Mouse (Mus musculus): ENCODE data around the gene Ipo13.

Ipo13 gene

GRCm38 (mm10) chr4:117914591-117915442 is at the start of gene Ipo13:
TSS of gene Ipo13 (minus strand) at chr4:117914999.
- DNase-seq = peak; percentile 96

DNA sequence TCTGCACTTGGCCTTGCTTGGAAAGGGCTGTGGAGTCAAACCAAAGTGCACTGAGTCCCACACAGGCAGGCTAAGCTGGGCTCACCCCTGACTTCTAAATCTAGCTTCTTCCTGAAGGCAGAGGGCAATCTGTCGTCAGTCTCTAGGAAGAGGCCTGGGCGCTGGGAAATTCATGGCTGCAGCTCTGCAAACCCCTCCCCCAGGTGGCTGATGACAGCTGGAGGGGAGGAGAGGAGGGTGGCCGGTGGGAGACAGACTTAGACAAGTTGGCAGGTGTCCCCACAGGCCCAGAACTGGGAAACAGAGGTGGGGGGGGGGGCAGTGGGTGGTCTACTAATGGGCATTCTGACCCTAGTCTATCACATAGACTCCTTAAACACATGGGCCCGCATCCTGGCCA is 42.7 kb upstream of the Ipo13 start:
- no peak for DNase-seq

DNA sequence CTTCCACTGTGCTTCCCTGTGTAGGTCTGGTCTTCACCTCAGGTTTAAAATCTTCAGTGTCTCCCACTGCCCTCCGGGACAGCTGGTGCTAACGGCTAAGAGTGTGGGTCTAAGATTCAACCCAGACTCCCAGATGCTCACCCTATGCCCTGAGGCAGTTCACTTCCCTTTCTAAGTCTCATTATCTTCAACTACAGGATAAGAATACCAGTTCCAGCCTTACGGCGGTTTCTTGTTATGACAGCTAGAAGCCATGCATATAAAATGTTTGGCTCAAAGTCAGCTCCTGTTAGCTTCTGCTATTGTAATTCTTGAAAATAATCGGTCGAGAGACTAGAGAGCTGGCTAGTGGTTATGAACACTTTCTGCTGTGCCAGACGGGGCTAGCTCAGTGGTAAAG is 32.7 kb upstream of the Ipo13 start:
- DNase-seq = peak; percentile 62

DNA sequence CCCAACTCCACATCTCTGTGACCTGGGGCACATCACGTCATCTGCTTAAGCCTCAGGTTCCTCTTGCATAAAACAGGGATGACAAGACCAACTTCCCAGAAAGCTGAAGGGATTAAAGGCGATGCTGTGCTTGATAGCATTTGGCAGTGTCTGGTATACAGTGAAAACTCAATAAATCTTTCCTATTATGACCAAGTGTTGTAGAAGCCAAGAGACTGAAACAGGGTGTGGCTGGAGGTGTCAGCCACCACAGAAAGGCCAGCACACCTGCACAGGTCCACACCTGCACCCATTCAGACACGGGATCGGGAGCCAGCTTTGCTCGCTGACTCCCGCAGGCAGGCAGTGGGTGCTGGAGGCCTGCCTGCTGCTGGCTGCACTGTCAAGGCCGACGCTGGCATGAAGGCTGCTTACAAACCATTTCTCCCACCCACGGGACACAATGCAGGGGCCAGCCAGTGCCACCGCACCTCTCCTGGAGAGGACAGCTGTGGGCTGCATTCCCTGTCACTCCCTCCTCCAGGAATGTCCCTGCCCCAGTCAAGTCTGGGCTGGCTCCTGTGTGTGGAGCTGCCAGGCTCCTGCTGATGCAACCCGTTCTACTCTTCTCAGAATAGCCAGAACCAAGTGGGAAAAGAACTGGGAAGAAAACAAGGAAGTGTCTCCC is 32.0 kb upstream of the Ipo13 start:
- no peak for DNase-seq

DNA sequence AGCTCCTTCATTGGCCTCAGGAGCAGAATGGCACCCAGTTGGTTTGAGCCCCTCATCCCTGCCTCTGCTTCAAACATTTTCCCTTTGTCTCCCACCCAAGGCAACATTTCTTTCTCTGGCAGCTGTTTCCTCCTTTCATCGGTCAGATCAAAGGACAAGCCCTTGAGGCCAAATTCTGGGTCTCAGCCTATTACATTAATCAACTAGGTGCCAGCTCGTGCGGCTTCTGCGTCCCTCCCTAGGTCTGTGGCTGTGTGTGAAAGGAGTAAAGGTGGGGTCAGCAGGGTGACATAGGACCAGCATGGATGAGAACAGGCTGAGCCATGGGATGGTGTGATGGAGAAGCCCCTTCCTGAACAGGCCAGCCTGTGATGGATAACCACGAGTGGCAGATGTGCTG is 28.5 kb upstream of the Ipo13 start:
- DNase-seq = peak; percentile 19

GRCm38 (mm10) chr4:117936964-117937363 is 22.2 kb upstream of the Ipo13 start:
- no peak for DNase-seq

- DNase-seq = no peak
These were observed 19.3 kb upstream of the Ipo13 start for GRCm38 (mm10) chr4:117934081-117934480.

- DNase-seq = no peak
These were observed 18.4 kb upstream of the Ipo13 start for GRCm38 (mm10) chr4:117933248-117933647.

- DNase-seq = peak; percentile 46
These were observed 14.6 kb upstream of the Ipo13 start, which contains the start of gene Artn for GRCm38 (mm10) chr4:117929391-117929881. TSS of gene Artn (minus strand) at chr4:117929763.

GRCm38 (mm10) chr4:117928699-117929241 is 14.0 kb upstream of the Ipo13 start:
- DNase-seq = peak; percentile 67

DNA sequence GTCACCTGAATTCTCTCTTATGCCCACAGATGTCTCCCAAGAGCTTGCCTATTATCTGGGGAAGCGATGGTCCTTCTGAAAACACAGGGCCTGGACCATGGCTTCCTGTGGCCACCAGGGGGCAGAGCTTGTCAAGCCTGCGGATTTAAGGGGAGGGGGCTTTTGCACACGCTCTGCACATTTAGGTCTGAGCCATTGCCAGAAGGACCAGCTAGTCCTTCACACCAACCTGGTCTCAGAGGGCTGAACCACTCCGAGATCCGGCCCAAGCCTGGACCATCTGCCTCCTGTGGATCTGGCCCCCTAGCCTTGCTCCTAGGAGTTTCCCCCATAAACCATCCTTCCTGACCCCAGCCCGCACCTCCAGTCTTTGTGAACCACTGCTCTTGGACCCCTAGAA is 13.4 kb upstream of the Ipo13 start:
- DNase-seq = peak; percentile 84

GRCm38 (mm10) chr4:117926545-117927482 is 12.0 kb upstream of the Ipo13 start:
- peak; percentile 76 for DNase-seq

DNA sequence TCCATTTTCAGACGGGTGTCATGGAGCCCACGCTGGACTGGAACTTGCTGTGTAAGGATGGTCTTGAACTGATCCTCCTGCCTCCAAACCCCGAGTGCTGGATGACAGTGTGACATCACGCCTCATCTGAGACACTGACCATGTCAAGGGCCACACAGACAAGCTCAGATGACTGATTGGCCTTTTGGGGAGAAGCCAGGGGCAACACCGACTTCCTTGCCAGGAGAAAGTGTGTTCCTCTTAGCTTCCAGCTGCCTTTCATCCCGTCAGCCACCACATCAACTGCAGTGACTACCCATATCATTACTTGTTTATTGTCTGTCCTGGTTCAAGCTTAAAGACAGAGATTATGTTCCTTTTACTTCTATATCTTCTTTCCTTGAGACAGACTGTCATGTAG is 10.1 kb upstream of the Ipo13 start:
- DNase-seq = no peak

DNA sequence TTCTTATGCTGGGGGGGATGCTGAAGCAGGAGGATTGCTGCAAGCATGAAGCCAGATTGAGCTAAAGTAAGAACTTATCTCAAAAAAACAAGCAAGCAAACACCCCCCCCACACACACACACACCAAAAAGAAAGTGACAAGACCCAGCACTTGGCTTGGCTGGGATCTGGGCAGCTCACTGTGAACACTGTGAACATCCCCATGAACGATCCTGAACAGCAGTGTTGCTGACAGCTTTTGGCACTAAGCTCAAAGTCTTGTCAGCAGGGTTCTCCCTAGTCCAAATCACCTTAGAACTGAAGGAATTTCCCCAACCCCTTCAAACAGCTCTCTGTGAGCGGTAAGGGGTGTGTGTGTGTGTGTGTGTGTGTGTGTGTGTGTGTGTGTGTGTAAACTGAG is 8.7 kb upstream of the Ipo13 start:
- no peak for DNase-seq

DNA sequence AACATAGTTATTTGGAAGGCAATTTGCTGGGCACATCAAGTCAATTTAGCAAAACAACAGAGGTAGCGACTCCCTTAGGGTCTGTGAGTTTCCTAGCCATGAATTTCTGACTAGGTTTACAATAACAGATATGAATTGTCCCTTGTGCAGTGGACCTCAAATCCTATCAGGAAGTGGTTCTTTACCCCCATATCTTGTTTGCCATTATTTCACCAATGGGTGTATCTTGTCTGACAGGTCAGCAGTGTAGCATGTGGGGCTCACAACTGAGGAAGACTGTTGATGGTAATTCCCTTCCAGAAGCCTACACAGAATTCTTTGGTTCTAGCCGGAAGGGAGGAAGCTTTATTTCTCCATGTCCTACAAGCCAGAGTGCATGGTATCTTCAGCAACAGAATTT is 6.6 kb upstream of the Ipo13 start:
- no peak for DNase-seq

- no peak for DNase-seq
These were observed 4.0 kb upstream of the Ipo13 start for GRCm38 (mm10) chr4:117918762-117919161.

DNA sequence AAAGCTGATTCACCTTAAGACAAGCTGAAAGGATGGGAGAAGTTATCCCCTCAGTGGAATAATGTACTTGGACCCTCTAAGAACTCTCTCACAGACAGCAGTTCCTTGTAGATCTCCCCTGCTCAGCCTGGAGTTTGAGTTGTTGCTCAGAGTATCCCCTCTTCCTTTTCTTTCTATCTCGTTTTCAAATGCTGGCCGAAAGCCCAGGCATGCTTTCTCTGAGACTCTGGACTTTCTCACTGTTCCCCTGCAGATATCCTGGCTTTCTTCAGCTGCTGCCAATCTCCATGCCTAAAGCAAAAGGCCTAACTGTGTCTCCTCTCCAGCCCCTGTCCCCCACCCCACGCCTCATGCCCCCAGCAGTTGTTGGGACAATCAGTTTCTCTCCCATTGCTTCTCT is 3.5 kb upstream of the Ipo13 start:
- no peak for DNase-seq

DNA sequence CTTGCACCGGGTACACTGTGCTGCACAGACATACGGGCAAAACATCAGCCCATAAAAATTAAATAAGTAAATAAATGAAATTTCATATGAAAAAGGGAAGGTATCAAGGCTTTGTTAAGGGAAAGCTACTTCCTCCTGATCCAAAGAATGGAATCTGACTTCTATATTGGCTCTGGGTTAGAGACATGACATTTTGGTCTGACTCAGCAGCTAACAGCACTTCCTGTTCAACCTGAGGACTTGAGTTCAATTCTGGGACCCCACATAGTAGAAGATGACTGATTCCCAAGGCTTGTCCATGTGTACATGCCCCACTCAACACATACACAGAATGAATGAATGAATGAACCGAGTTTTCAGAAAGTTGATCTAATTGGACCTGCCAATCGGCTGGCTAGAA is 3.0 kb upstream of the Ipo13 start:
- no peak for DNase-seq

GRCm38 (mm10) chr4:117917402-117917801 is 2.6 kb upstream of the Ipo13 start:
- no peak for DNase-seq

GRCm38 (mm10) chr4:117916386-117916785 is 1.6 kb upstream of the Ipo13 start:
- DNase-seq = no peak

DNA sequence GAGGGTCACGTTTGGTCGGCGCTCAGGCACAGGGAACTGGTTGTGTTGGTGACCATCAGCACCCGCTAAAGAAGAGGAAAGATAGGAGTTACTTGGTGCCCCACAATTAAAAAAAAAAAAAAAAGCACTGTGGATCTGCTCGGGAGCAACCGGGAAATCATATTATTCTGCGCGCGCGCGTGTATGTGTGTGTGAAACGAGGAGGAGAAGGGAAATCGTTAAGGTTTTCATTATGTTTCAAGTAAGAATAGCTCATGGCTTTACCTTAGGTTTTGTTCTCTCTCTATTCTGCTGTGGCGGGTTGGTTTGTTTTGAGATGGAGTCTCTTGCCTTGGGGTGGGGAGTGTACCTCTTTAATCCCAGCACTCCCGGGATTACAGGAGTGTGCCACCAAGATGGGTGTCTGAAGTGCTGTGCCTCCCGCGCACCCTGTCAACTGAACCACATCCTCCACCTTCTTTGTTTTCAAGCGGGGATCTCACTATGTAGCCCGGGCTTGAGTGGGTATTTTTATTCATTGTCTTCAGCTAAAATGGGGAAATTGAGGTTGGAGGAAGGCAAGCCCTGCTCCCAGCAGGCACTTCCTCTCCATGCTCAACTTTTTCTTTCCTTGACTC is 798 bp upstream of the Ipo13 start:
- DNase-seq = no peak

GRCm38 (mm10) chr4:117914031-117914430 is 768 bp downstream of the Ipo13 start:
- no peak for DNase-seq
